Mouse (Mus musculus) liver, embryonic 14.5 days (tissue): ENCODE data around the gene Kif1c. TPM values are rescaled to one million over a fixed set of nuclear protein-coding genes. Genes with fewer than 3 reads are reported as not detected.

ENCODE experiments used
- ATAC-seq: fragments of 200-750 bp; cut with Nextera tagmentation; 2 replicates; pipeline ENCODE4 v1.8.0; 2017; ENCODE audit warnings: moderate number of reproducible peaks, mild to moderate bottlenecking, moderate library complexity; ENCODE audit not compliant: insufficient read depth
- DNase-seq, 3 experiments: peaks; one replicate each; pipeline ENCODE4 v3.0.0-alpha.2; 2012 to 2013; ENCODE audit warnings: low read depth in 3 of 3, low spot score in 3 of 3
- H3K27ac ChIP-seq: fragments of 300-500 bp; sonication (generic); 2 replicates; pipeline ENCODE4 v1.5.1; 2014; ENCODE audit warnings: moderate library complexity, mild to moderate bottlenecking, control low read depth, inconsistent platforms
- H3K27me3 ChIP-seq: fragments of 300-500 bp; sonication (generic); 2 replicates; pipeline ENCODE4 v1.6.1; 2014; ENCODE audit warnings: mild to moderate bottlenecking, low read length, moderate library complexity; ENCODE audit not compliant: control insufficient read depth, insufficient read depth
- H3K36me3 ChIP-seq: fragments of 300-500 bp; sonication (generic); replicated peaks from 2 replicates; pipeline ENCODE4 v1.6.1; 2014; ENCODE audit warnings: low read depth; ENCODE audit not compliant: control insufficient read depth, insufficient read depth
- H3K4me1 ChIP-seq, 2 experiments: fragments of 200-500 bp in 1 of 2; fragments of 300-500 bp in 1 of 2; sonication (generic) in 1 of 2; replicated peaks; 2 replicates each; pipeline ENCODE4 v1.6.1; 2012 to 2014; ENCODE audit warnings: antibody characterized with exemption in 1 of 2, inconsistent platforms in 1 of 2, low read length in 1 of 2; ENCODE audit not compliant: control insufficient read depth in 2 of 2, insufficient read depth in 2 of 2
- H3K4me2 ChIP-seq: fragments of 300-500 bp; sonication (generic); 2 replicates; pipeline ENCODE4 v1.6.1; 2014; ENCODE audit warnings: low read depth, mild to moderate bottlenecking, control low read depth, moderate library complexity
- H3K4me3 ChIP-seq, 2 experiments: fragments of 200-500 bp in 1 of 2; fragments of 300-500 bp in 1 of 2; sonication (generic) in 1 of 2; 2 replicates each; pipeline ENCODE4 v1.5.1; 2012 to 2014; ENCODE audit warnings: low read depth in 2 of 2, low read length in 2 of 2, mild to moderate bottlenecking in 2 of 2, control low read depth in 1 of 2, inconsistent platforms in 1 of 2, moderate library complexity in 1 of 2; ENCODE audit not compliant: insufficient read depth in 1 of 2
- H3K9ac ChIP-seq: fragments of 300-500 bp; sonication (generic); replicated peaks from 2 replicates; pipeline ENCODE4 v1.6.1; 2014; ENCODE audit warnings: mild to moderate bottlenecking, control low read depth, moderate library complexity
- H3K9me3 ChIP-seq: fragments of 300-500 bp; sonication (generic); 2 replicates; pipeline ENCODE4 v1.6.1; 2016; ENCODE audit warnings: low read length, mixed read lengths; ENCODE audit not compliant: control insufficient read depth
- CTCF ChIP-seq: IDR thresholded peaks from 2 replicates; pipeline ENCODE4 v1.5.1; 2016; ENCODE audit warnings: antibody characterized with exemption, low read depth, control low read depth
- EP300 ChIP-seq: IDR thresholded peaks from 2 replicates; pipeline ENCODE4 v1.6.1; 2016; ENCODE audit warnings: antibody characterized with exemption, low read depth
- WGBS: fragments of 180-500 bp; shearing (Covaris S2); extraction: QIAGEN DNeasy Blood & Tissue Kit; methylation state at CpG from one replicate; pipeline ENCODE4 v1.1.7; 2014; ENCODE audit not compliant: insufficient replicate concordance; 5-methylcytosine and 5-hydroxymethylcytosine counted together
- polyA plus RNA-seq, 2 experiments: library from polyadenylated mRNA; depleted of rRNA in 1 of 2; stranded (reverse) in 1 of 2; unstranded in 1 of 2; fragments of >200 nt; fragmentation: Nextera tagmentation in 1 of 2; extraction: Ambion mirVana in 1 of 2; gene quantifications; 2 replicates each; pipeline versions ENCODE4 v1.2.1 to v1.2.3; 2012 to 2014

Gene Kif1c
- polyA plus RNA-seq, 2 experiments, result 2.2 to 5.9 TPM

GRCm38 (mm10) chr11:70711026-70711425 is 10.7 kb downstream of the Kif1c start:
- Histone ChIP-seq H3K36me3 (no peaks in the 10 kb centered on the region), H3K27me3 (no peaks in the 10 kb centered on the region), H3K9ac (no peak overlapping the region), H3K27ac (no peak overlapping the region), H3K4me2 (no peak overlapping the region), H3K4me3 (no peak overlapping the region), H3K9me3 (no peaks in the 10 kb centered on the region), H3K4me1 (no peaks in the 10 kb centered on the region)
- DNase-seq (no peak), ATAC-seq (no peak)
- 77% methylated on average over 10 of the region's 10 CpGs for WGBS
- TF ChIP-seq CTCF (no peak), EP300 (no peak)

DNA sequence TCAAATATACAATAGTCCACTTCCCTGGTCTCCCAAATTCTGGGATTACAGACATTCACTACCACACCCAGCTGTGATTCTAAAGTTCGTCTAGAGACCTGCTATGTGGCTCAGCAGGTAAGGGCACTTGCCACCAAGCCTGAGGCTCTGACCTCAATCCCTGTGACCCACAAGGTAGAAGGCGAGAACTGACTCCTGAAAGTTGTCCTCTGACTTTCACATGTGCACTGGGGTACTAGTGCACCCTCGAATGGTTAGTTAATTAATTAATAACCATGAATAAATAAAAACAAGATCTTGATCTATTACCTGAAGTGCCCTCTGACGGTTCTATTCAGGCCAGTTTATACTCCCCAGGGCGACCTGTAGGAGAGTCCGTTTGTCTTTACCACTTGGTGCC is 12.9 kb downstream of the Kif1c start:
- 58% methylated on average over 6 of the region's 6 CpGs for WGBS
- Histone ChIP-seq H3K4me2 (no peak overlapping the region), H3K27me3 (no peaks in the 10 kb centered on the region), H3K36me3 (no peaks in the 10 kb centered on the region), H3K4me3 (no peak overlapping the region), H3K27ac (no peak overlapping the region), H3K4me1 (no peaks in the 10 kb centered on the region), H3K9me3 (no peaks in the 10 kb centered on the region), H3K9ac (no peak overlapping the region)
- ATAC-seq (no peak), DNase-seq (no peak)
- TF ChIP-seq EP300 (no peak), CTCF (no peak)

DNA sequence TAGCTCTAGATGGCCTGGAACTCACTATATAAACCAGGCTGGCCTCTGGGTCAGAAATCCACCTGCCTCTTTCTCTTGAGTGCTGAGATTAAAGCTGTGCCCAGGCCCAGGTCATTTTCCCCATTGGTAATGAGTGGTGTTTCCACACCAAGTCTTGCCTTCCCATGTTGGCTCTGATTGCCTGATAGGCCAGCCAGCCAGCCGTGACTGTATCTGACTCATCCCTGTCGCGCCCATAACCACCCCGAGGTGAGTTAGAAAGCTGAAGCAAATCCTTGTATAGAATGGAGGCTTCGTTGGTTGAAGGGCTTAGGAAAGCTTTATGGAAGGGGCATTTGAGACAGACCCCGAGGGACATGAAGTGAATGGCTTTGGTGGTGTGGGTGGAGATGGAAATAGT is 15.5 kb downstream of the Kif1c start:
- TF ChIP-seq CTCF (no peak), EP300 (no peak)
- Histone ChIP-seq H3K36me3 (no peaks in the 10 kb centered on the region), H3K4me1 (no peaks in the 10 kb centered on the region), H3K4me3 (no peak overlapping the region), H3K9me3 (no peaks in the 10 kb centered on the region), H3K27ac (no peak overlapping the region), H3K9ac (no peak overlapping the region), H3K27me3 (no peaks in the 10 kb centered on the region), H3K4me2 (no peak overlapping the region)
- ATAC-seq, result no peak
- DNase-seq, result no peak
- 62% methylated on average over 6 of the region's 6 CpGs for WGBS

GRCm38 (mm10) chr11:70718481-70718880 is 18.1 kb downstream of the Kif1c start:
- WGBS, result 53% methylated on average over 5 of the region's 5 CpGs
- no peak for ATAC-seq
- Histone ChIP-seq H3K27ac (no peak overlapping the region), H3K9me3 (no peaks in the 10 kb centered on the region), H3K9ac (no peak overlapping the region), H3K4me2 (no peak overlapping the region), H3K36me3 (no peaks in the 10 kb centered on the region), H3K4me1 (no peaks in the 10 kb centered on the region), H3K4me3 (no peak overlapping the region), H3K27me3 (no peaks in the 10 kb centered on the region)
- TF ChIP-seq CTCF, result no peak
- TF ChIP-seq EP300, result no peak
- no peak for DNase-seq

DNA sequence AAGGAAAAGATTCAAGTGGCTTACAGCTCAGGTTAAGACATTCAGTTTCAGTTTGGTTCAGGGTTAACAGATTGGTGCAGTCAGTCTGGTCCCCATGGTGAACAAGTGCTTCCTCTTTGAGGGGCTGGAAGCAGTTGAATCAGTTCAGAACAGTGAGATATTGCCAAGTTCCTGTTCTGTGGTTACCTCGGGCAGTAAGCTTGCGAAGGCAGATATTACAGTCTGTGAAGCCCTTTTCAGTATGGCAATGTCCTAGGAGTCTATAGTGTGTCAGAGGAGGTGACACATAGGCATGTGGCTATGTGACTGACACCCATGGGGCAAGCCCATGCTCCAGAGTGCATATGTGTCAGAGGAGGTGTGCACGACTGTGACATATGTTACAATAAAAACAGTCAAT is 20.2 kb downstream of the Kif1c start:
- Histone ChIP-seq H3K4me1 (no peaks in the 10 kb centered on the region), H3K9me3 (no peaks in the 10 kb centered on the region), H3K27ac (no peak overlapping the region), H3K4me3 (no peak overlapping the region), H3K27me3 (no peaks in the 10 kb centered on the region), H3K36me3 (no peaks in the 10 kb centered on the region), H3K4me2 (no peak overlapping the region), H3K9ac (no peak overlapping the region)
- WGBS, result 31% methylated on average over 3 of the region's 3 CpGs
- peak in 1 of 3 experiments; percentile 44 for DNase-seq
- TF ChIP-seq EP300, result no peak
- no peak for TF ChIP-seq CTCF
- ATAC-seq, result no peak
